Mouse (Mus musculus): ENCODE measurements around the gene Grik4. TPM values are rescaled to one million over a fixed set of nuclear protein-coding genes. Genes with fewer than 3 reads are reported as not detected.

Grik4 gene
- polyA plus RNA-seq (2017; shearing (Covaris generic)) = 0.15 TPM

GRCm38 (mm10) chr9:42943781-42944535, at the start of gene Grik4:
Gene Grik4, minus strand, starts transcription at chr9:42944493.

GRCm38 (mm10) chr9:42507709-42508108, 436.6 kb downstream of the Grik4 start, which contains the start of gene Tbcel:
Gene Tbcel, minus strand, starts transcription at chr9:42507809.

Other genes starting within 250 kb of the Grik4 start
- 9.7 TPM for gene Arhgef12, start 162.7 kb upstream of the Grik4 start, polyA plus RNA-seq (2017; shearing (Covaris generic))
- 0.27 TPM for gene Tmem136, start 172.1 kb upstream of the Grik4 start, polyA plus RNA-seq (2017; shearing (Covaris generic))